Mouse (Mus musculus): ENCODE measurements around the gene Muc5ac. TPM values are rescaled to one million over a fixed set of nuclear protein-coding genes. Genes with fewer than 3 reads are reported as not detected.

The Muc5ac gene
- not detected for polyA plus RNA-seq (2014; fragmentation: Illumina TruSeq; extraction: RNeasy Lipid Tissue Mini Kit (QIAGEN cat#74804); ENCODE audit: low read depth, low replicate concordance)

GRCm38 (mm10) chr7:141788677-141789452 is at the start of gene Muc5ac:
Muc5ac (plus strand) TSS chr7:141788972.

GRCm38 (mm10) chr7:141838779-141839178 is 50.0 kb downstream of the Muc5ac start, which contains the start of gene Muc5b:
Muc5b (plus strand) TSS chr7:141839070.

Other genes starting within 250 kb of the Muc5ac start
- gene Chid1, start 249.1 kb upstream of the Muc5ac start, polyA plus RNA-seq (2014; fragmentation: Illumina TruSeq; extraction: RNeasy Lipid Tissue Mini Kit (QIAGEN cat#74804); ENCODE audit: low read depth, low replicate concordance), result 27.4 TPM
- 33.0 TPM for gene Ap2a2, start 226.8 kb upstream of the Muc5ac start, polyA plus RNA-seq (2014; fragmentation: Illumina TruSeq; extraction: RNeasy Lipid Tissue Mini Kit (QIAGEN cat#74804); ENCODE audit: low read depth, low replicate concordance)
- gene Muc6, start 133.7 kb upstream of the Muc5ac start, polyA plus RNA-seq (2014; fragmentation: Illumina TruSeq; extraction: RNeasy Lipid Tissue Mini Kit (QIAGEN cat#74804); ENCODE audit: low read depth, low replicate concordance), result not detected
- not detected for gene Muc2, start 98.6 kb upstream of the Muc5ac start, polyA plus RNA-seq (2014; fragmentation: Illumina TruSeq; extraction: RNeasy Lipid Tissue Mini Kit (QIAGEN cat#74804); ENCODE audit: low read depth, low replicate concordance)
- not detected for gene Muc5b, start 50.1 kb downstream of the Muc5ac start, polyA plus RNA-seq (2014; fragmentation: Illumina TruSeq; extraction: RNeasy Lipid Tissue Mini Kit (QIAGEN cat#74804); ENCODE audit: low read depth, low replicate concordance)
- 50.1 TPM for gene Tollip, start 129.5 kb downstream of the Muc5ac start, polyA plus RNA-seq (2014; fragmentation: Illumina TruSeq; extraction: RNeasy Lipid Tissue Mini Kit (QIAGEN cat#74804); ENCODE audit: low read depth, low replicate concordance)
- gene Brsk2, start 160.8 kb downstream of the Muc5ac start, polyA plus RNA-seq (2014; fragmentation: Illumina TruSeq; extraction: RNeasy Lipid Tissue Mini Kit (QIAGEN cat#74804); ENCODE audit: low read depth, low replicate concordance), result not detected

All from heart, adult 10 weeks (tissue).